Mouse (Mus musculus): ENCODE measurements around the gene Mrps18b.

Gene Mrps18b

DNA sequence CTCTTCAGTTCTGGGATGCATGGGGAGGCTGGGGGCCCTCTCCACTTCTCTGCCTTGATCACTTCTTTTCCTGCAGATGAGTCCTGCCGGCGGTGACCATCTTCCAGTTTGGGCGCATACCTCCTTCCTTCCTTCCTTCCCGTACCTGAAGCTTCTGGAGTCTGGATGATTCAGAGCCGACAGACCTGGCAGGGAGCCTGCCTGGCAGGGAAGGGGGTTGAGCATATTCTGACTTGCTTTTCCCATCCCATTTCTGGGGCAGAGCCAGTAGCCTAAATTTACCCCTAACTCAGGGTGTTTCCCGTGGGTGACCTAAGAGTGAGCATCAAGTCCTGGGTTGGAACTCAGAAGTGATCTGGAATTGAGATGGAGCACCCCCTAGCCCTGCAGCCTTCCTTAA is 41.5 kb downstream of the Mrps18b start:
- DNase-seq (ENCODE audit: low spot score) = no peak

GRCm38 (mm10) chr17:35873774-35874519 is 42.2 kb downstream of the Mrps18b start:
- peak; percentile 89 for DNase-seq (ENCODE audit: low spot score)

DNA sequence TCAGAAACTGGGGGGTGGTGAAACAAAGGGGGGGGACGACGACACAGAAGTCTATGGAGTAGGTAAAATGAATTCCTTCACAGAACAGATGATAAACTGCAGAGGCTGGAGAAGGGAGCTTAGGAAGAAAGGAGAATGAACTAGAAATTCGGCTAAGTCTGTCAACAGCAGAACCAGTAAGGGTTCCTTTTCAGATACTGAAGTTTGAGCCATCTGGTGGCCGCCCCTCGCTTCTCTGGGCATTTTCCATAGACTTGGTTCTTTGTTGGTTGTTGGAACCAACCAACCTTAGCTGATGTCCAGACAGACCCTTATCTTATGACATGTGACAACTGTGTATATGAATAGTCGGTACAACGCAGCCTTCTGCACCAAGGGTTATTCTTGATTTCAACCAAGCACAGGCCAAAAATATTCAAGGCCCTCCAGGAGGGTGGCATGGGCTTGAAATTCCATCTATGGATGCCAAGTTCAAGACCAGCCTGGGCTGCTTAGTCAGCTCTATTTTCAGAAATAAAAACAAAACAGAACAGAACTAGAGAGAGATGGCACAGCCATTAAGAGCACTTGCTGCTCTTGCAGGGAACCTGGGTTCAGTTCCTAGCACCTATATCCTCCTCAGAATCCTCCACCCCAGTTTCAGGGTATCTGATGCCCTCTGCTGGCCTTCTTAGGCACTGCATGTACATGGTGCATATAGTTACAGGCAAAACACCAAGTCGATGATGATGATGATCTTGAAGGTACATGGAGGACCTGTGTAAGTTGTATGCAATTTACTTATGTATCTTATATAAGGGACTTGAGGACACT is 45.1 kb downstream of the Mrps18b start:
- DNase-seq (ENCODE audit: low spot score) = no peak

DNA sequence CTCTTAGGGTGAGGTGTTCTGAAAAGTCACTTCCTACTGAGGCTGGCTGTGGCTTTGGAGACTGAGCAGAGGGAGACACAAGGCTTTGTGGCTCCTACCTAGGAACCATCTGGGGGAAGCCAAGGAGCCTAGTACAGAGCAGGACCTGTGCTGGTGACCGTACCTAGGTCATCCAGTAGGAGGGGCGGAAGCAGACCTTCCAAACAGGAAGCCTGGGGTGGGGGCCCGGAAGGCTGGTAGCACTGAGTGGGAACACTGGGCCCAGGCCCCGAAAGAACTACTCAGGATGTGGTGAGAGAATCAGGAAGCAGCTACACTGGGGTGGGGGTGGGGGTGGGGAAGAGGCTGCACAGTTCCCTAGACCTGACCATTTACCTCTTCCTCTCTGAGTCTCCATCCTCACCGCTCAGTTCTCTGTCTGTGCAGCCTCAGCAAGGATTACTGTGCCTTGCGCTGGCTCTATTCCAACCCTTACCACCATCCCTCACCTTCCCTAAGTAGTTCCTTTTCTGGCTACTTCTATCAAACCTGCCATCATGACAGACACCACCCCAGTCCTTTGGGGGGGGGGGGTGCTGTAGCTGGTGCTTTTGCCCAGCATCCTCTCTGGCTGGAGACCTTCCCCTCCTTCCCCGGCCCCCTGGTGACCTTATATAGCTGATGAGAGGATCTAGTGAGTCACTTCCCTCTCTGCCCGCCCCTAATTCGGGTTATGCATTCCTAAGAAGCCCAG is 45.9 kb downstream of the Mrps18b start:
- DNase-seq (ENCODE audit: low spot score) = peak; percentile 39

GRCm38 (mm10) chr17:35869346-35870067 is 46.7 kb downstream of the Mrps18b start:
- peak; percentile 43 for DNase-seq (ENCODE audit: low spot score)

- DNase-seq (ENCODE audit: low spot score) = no peak
Observed at GRCm38 (mm10) chr17:35868961-35869345, 47.2 kb downstream of the Mrps18b start.

- DNase-seq (ENCODE audit: low spot score) = no peak
Observed at GRCm38 (mm10) chr17:35868165-35868820, 47.9 kb downstream of the Mrps18b start.

- DNase-seq (ENCODE audit: low spot score) = peak; percentile 42
Observed at GRCm38 (mm10) chr17:35866911-35867890, 49.0 kb downstream of the Mrps18b start.

DNA sequence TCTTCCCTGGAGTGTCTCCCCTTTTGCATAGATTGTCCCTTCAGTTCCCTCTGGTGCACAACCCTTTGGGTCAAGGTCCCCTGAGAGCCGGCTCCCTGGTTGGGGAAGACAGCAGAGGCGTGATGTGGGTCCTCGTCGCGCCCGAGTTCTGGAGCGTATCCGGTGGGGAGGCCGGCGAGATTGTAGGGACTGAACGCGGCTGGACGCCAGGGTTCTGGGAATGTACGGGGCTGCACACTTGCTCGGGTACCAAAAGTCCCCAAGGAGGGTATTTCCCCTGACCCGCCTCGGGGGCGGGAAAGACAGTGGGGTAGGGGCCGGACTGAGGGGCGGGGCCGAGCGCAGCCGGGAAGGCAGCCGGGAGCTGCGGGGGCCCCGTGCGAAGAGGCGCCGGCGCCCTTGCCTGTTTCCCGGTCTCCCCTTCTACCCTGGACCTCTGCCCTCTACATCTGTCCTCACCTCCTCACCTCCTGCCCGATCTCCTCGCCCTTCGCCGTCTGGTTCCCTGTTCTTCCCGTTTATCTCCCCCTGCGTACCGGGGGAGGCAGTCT is 49.8 kb downstream of the Mrps18b start:
- DNase-seq (ENCODE audit: low spot score) = peak; percentile 73

DNA sequence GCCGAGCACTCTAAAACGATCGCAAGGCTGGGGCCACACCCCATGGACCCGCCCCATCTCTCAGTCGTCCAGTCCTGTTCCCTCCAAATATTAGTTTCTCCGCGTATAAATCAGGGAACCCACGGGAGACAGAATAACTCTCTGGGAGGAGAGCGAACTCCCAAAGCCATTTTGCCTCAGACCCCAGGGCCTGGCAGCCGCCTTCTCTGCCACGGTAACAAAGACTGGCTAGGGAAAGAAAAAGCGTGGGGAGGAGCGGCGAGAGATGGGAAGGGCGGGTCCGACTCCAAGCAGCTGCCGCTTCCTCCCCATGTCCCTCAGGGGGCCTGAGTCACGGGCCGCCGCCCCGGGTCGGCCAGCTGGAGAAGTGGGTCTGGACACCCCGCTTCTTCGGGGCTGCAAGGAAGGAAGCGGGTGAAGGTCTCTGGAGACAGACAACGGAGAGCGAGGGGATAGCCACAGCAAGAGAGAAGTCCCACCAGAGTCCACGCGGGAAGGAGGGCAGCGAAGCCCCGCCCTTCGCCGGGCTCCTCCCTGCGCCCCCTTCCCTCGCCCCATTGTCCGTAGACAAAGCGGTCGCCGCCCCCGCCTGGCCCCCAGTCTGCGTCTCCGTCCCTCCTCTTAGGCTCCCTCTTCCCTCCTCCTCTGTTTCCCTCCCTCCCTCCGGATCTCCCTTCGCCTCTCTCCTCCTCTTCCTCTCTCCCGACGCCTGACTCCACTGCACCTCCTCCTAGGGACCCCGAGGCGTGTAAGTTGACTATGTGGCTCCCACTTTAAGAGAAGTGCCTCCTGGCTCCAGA is 50.5 kb downstream of the Mrps18b start, which contains the start of gene Ppp1r18:
Gene Ppp1r18 (plus strand): TSS at position 113 of the 800 bp plus-strand sequence.
- DNase-seq (ENCODE audit: low spot score) = peak; percentile 76

GRCm38 (mm10) chr17:35864832-35865353 is 51.3 kb downstream of the Mrps18b start:
- DNase-seq (ENCODE audit: low spot score) = no peak

DNA sequence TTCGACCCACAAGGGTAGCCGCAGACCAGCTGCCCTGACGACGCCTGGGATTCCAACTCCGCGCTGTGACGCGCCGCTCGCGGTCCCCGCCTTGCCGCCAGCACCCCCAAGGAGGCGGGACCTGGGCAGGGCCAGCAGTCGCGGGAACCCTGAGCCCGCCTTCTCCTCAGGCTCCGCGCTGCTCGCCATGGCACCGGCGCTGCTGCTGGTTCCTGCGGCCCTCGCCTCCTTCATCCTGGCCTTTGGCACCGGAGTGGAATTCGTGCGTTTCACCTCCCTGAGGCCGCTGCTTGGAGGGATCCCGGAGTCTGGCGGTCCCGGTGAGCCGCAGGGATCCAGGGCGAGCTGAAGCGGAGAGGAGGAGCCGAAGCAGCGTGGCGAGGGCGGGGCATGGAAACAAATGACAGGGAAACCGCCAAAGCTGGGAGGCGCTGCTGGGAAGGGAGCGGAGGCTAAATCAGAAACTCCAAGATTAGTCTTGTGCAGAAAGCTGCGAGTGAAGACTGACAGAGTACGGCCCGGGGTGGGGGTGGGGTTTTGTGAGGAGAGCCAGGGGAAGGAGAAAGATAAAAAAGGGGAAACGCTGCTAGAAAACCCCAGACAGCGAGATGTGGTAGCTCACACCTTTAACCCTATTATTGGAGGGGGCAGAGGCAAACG is 54.9 kb downstream of the Mrps18b start, which contains the start of gene Nrm:
Gene Nrm (plus strand): TSS at position 121 of the 660 bp plus-strand sequence.
- DNase-seq (ENCODE audit: low spot score) = peak; percentile 90

GRCm38 (mm10) chr17:35860831-35861197 is 55.4 kb downstream of the Mrps18b start:
- DNase-seq (ENCODE audit: low spot score) = no peak

Data from ovary, postnatal 36 days (tissue).